Mouse (Mus musculus) bone marrow macrophage, adult 2 months (primary cell): Measurements from ENCODE around the gene Sh3rf1. TPM values are rescaled to one million over a fixed set of nuclear protein-coding genes. Genes with fewer than 3 reads are reported as not detected.
A peak's percentile ranks its signal among the peaks of the same experiment; 100 is the strongest.

Experiments used
- H3K27ac ChIP-seq: 2 replicates; pipeline ENCODE4 v1.5.1; 2012; ENCODE audit warnings: low read depth, low read length; ENCODE audit not compliant: insufficient read depth
- H3K4me1 ChIP-seq: 2 replicates; pipeline ENCODE4 v1.6.1; 2012; ENCODE audit warnings: low read length; ENCODE audit not compliant: control insufficient read depth, insufficient read depth
- H3K4me3 ChIP-seq: 2 replicates; pipeline ENCODE4 v1.5.1; 2012; ENCODE audit warnings: mild to moderate bottlenecking, low read length, moderate library complexity; ENCODE audit not compliant: insufficient read depth
- CTCF ChIP-seq: IDR thresholded peaks from 2 replicates; pipeline ENCODE4 v1.5.1; 2012; ENCODE audit warnings: low read depth, mild to moderate bottlenecking, low read length, moderate library complexity
- POLR2A ChIP-seq: IDR thresholded peaks from 2 replicates; pipeline ENCODE4 v1.6.1; 2012; ENCODE audit warnings: mild to moderate bottlenecking, low read depth, low read length, borderline replicate concordance
- polyA plus RNA-seq: library from polyadenylated mRNA; stranded (reverse); fragments of >200 nt; gene quantifications from 2 replicates; pipeline ENCODE4 v1.2.4, GENCODE M21; 2012; ENCODE audit not compliant: missing spikeins, insufficient read depth, insufficient read length

Sh3rf1 gene
- polyA plus RNA-seq: 2.2 TPM in 2 replicates

DNA sequence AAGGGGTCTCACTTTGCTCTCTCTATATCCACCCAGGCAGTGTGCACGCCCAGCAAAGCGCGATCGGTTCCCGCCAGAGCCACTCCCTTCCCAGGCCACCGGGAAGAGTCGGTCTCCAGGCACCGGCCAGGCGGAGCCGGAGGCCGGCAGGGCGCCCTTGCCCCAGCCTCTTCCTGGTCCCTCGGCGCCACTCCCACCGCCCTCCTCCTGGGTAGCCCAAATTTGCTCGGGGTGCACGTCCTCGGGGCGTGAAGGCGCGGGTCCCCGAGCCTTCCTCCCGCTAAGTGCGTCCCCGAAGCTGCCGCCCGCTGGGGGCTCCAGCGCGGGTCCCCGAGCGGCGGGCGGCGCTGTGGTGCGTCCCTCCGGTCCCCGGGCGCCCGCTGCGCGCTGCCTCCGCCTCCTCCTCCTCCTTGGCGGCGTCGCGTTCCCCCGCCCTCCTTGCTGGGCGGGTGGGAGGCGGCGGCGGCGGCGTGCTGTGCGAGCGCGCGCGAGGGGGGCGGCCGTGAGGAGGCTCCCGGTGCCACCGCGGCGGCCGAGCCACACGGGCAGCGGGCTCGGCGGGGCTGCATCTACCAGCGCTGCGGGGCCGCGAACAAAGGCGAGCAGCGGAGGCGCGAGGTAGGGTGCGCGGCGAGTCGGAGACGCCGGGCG lies at the start of gene Sh3rf1:
Gene Sh3rf1 (plus strand): TSS at position 144 of the 651 bp plus-strand sequence.
- peak within 1 kb of the TSS; percentile 54 for H3K27ac ChIP-seq
- H3K4me1 ChIP-seq: peaks cover 12% of the 10 kb centered on the region
- TF ChIP-seq CTCF: no peak
- no peak for TF ChIP-seq POLR2A
- H3K4me3 ChIP-seq: peak within 1 kb of the TSS; percentile 90

DNA sequence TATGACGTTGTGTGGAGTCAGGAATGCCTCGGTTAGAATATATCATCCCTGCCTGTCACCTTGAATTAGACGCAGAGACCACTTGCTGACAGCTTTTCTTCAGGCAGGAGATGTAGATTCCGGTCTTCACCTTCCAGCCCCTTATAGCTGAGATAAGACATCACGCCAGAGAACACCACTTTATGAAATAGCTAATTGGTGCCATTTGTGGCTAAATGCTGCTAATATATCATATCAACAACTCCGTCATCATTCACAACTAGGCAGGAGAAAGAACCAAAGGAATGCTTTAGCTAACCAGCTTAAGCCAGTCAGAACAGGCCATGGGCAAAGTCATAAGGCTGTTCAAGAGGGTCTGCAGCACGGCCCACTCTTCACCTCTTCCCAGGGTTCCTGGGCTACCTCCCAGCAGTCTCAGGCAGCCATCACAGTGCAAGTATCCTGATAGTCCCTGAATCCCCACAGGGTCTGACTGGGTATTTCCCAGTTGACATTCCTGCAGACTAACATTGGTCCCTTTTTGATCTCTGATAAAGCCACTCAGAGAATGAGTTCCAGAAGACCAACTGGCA lies 49.7 kb upstream of the Sh3rf1 start:
- H3K4me3 ChIP-seq: no peak overlapping the region
- no peak for TF ChIP-seq CTCF
- TF ChIP-seq POLR2A: no peak
- H3K4me1 ChIP-seq: no peaks in the 10 kb centered on the region
- no peak overlapping the region for H3K27ac ChIP-seq

DNA sequence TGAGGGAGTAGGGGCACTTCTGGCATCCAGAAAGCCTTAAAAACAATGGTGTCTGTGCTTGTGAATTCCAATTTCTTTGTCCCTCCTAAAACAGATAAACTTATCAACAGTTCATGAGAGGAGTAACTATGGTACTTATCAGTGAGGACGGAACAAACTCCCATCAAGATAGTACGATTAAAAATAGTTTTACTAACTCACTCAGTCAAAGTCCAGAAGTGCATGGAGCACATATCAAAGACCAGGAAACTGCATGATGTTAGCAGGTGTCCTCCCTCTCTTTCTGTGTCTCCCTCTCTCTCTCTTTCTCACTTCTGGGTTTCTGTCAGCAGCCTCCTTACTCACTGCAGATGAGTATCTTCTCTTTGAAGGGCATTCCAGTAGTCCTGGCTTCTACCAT lies 47.8 kb upstream of the Sh3rf1 start:
- Histone ChIP-seq H3K27ac (no peak overlapping the region), H3K4me1 (no peaks in the 10 kb centered on the region)
- no peak for TF ChIP-seq CTCF
- no peak for TF ChIP-seq POLR2A

DNA sequence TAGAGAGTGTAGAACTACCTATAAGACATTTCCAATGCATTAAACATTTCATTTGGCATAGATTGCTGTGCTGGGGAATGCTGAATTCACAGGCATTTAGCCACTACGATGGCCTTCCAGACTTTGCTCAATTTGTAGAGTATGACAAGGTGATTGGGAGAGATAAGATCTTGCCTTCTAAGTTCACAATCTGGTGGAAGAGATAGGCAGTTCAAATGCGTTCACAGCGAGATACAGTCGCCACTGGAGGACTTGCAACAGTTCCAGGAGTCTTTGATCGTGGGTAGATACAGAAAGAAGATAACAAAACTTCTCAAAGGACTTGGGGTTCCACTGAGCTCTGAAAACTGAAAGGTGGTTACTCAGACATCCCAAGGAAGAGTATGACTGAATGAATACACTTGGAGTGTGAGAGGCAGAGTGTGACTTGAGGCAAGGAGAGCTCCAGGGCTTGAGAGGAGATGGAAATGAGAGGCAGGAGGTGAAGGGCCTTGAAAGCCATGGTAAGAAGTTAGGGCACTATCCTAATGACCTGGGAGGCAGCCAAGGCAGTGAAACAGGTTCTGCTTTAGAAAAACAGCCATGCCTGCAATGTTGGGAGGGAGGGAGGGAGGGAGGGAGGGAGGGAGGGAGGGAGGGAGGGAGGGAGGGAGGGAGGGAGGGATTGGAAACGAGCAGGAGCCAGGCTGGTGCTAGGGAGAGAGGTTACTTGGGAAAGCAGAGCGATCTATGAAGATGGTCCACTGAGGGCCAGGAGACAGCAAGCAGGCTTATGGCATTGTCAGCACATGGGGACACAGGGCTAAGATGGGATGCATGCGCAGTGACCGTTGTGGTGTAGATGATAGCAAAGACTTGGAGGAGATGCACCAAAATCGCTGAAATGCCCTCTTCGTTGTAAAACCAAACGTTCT lies 45.7 kb upstream of the Sh3rf1 start:
- Histone ChIP-seq H3K4me1 (no peaks in the 10 kb centered on the region), H3K27ac (no peak overlapping the region), H3K4me3 (no peak overlapping the region)
- TF ChIP-seq POLR2A (no peak), CTCF (no peak)

More for the DNA sequence above, 47.8 kb upstream of the Sh3rf1 start:
- H3K4me3 ChIP-seq: no peak overlapping the region

DNA sequence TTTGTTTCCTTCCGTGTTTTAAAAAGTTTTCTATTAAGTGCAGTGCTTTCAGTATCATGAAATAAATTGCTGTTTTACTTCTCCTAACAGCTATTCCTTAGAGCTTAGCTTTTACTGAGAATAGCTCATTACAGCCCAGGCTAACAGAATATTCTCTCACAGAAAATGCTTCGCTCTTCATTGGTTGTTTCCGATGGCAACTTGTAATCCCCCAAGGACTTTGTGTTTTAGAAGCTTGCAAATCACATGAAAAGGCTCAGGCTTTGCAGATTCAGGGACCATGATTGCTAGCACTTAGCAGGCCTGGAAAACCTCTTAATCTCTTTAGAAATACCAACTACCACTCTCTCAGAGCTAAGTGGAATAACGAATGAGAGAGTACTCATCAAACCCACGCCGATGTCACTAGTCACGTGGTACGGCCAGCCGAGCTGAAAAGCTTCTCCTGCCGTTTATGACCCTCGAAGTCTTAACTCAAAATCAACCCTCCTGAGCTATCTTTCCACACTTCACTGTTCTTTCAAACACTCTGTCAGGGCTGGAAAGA lies 45.0 kb upstream of the Sh3rf1 start:
- H3K4me1 ChIP-seq: no peaks in the 10 kb centered on the region
- H3K27ac ChIP-seq: no peak overlapping the region
- TF ChIP-seq CTCF (no peak), POLR2A (no peak)

DNA sequence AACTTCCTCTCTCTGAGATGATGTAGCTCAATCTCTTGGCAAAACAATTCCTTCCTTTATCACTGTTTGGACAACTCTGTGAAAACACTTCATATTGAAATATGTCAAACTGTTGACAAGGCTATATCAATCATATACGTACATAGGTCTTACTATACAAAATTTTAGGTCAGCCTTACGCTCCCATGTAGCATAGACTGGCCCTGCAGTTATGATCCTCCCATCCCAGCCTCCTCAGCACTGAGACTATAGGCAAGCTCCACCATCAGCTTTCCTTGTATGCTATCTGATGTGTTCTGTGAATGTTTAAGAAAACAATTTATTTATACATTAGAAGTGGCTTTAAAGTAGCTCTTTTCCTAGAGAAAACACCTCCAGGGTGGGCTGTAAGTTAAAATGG lies 42.1 kb upstream of the Sh3rf1 start:
- Histone ChIP-seq H3K4me3 (no peak overlapping the region), H3K4me1 (no peaks in the 10 kb centered on the region), H3K27ac (no peak overlapping the region)
- TF ChIP-seq POLR2A (no peak), CTCF (no peak)

More for the DNA sequence above, 45.0 kb upstream of the Sh3rf1 start:
- H3K4me3 ChIP-seq: no peak overlapping the region

DNA sequence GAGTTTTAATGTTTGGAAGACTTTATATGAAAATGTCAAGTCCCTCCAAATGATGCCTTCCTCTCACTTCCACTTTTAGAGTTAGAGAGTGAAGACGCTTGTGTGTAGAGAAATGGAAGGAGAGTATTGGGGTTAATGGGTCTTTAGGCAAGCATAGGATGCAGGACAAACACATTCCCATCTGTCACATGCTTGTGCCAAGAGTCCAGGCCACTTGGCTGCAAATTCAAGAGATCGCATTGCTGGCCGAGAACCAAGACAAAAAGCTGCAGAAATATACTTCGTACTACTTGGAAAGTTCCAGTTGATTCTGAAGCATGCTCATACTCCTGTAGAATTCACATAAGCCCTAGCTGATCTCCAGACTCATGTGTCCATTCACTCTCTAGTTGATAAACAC lies 41.7 kb upstream of the Sh3rf1 start:
- Histone ChIP-seq H3K4me1 (no peaks in the 10 kb centered on the region), H3K4me3 (no peak overlapping the region), H3K27ac (no peak overlapping the region)
- TF ChIP-seq CTCF (no peak), POLR2A (no peak)

DNA sequence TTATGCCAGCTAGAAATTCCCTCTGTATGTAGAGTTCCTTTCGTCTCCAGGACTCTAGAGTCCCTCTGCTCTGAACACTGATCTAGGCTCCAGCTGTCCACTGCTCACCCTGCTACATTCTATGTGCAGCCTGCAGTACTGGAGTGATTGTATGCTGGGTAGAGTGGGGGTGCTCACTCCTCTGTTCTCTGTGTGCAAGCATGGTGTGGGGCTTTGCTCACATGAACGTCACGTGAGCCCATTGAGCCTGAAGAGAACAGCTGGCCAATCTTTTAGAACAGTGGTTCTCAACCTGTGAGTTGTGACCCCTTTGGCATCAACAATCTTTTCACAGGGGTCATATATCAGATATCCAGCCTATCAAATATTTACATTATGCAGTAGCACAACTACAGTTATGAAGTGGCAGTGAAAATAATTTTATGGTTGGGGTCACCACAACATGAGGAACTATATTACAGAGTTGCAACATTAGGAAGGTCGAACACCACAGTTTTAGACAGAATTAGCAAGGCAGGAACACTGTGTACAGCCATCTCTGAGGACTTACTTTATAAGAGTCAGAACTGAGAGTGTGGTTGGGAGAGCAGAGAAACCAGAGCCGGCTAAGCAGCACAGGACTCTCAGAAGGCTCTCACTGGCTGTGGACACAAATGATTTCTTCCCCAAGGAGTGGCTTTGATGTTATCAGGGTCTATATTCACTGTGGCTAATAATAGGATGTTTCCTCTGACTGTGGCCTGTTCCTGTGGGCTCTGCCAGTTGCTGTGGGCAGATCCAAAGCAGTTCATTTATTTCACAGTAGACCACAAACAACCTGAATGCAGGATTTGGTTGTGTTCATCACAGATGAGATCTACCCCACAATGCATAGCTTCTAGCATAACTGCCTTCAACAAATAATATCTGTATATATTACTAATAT lies 38.1 kb upstream of the Sh3rf1 start:
- no peak overlapping the region for H3K4me3 ChIP-seq
- H3K27ac ChIP-seq: no peak overlapping the region
- TF ChIP-seq POLR2A (no peak), CTCF (no peak)
- no peaks in the 10 kb centered on the region for H3K4me1 ChIP-seq
